Mouse (Mus musculus) spleen, embryonic (tissue): ENCODE measurements around the gene Csf2rb.
"Not testable (repeated sequence)": the region's sequence is repeated elsewhere in the genome, so short reads cannot be mapped to it uniquely, and the experiment has no call there.

Experiments used
- CTCF ChIA-PET: fragments of 350-600 bp; sonication (Branson Sonifier 250); formaldehyde crosslinking; loops from one replicate; lab custom pipeline; 2022; lab: Charles Lee

Csf2rb gene

DNA sequence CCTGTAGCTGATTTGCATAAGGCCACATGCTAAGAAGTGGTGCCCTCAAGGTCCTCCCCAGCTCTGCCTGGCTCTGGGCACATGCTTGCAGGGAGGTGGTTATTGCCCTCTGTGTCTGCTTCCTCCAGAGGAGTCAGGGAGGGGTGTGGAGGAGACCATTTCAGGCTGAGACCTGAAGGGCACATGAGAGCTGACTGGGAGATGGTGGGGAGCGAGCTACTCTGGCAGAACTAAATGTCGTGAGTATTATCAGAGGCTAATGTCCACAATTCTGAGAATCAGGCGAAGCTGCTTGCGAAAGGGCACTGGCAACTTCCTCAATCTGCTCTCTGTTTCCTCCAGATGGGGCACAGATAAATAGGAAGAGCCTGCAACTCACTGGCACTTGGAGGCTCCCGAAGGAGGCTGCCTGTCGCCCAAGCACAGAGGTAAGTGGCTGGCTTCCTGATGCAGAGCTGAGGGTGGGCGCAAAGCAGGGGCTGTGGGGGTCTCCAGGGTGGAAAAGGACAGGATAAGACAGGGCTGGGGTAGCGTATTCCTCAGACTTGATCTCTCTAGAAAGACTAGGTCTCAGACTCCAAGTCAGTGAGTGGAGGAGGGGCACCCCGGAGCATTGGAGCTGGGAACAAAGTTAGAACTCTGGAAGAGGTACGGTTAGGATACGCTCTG is at the start of gene Csf2rb:
Csf2rb (plus strand) TSS at position 82 of the 669 bp plus-strand sequence.
- CTCF ChIA-PET: interaction anchor here (0.7 kb wide), 1 partner anchor 11 kb away, joined by 3 read pairs; no protein-coding TSS in a partner anchor

DNA sequence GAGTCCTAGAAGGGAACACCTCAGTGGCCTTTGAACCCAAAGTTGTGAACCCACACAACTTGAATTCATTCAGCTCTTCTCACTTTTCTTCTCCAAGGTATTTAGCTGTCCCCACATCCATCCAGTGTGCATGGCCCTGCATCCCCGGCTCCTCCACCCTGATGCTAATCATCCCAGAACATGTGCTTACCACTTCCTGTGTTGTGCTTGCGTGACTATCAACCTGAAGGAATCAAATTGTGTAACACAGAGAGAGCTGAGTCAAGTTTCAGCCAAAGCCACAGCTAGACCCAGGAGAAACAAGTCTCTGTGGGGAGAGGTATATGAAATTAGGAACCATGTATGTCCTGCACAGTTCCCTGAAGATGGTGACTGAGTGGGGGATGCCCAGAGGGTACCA is 47.2 kb upstream of the Csf2rb start:
- CTCF ChIA-PET: no interaction called here

DNA sequence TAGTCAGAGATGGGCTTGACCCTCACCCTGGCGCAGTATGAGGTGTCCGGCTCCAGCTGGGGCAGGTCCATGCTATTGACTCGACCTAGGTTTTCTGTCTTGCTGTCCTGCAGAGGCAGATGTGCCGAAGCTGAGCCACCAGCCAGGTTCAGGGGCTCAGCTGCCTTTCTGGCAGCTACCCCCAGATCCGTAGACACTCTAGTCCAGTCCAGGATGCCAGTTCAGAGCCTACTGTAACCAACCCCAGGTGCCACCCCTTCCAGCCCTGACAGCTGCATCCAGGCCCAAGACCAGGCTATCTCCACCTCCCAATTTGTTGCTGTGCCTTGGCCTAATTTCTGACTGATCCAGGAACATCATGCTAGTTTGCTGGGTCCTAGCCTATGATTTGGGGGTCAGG is 37.6 kb upstream of the Csf2rb start:
- CTCF ChIA-PET: interaction anchor here (0.9 kb wide), 1 partner anchor 22 kb away, joined by 3 read pairs; no protein-coding TSS in a partner anchor

- CTCF ChIA-PET: not testable (repeated sequence)
These were observed 35.8 kb upstream of the Csf2rb start for GRCm38 (mm10) chr15:78289775-78290174.

GRCm38 (mm10) chr15:78293228-78293627 is 32.3 kb upstream of the Csf2rb start:
- CTCF ChIA-PET: not testable (repeated sequence)

DNA sequence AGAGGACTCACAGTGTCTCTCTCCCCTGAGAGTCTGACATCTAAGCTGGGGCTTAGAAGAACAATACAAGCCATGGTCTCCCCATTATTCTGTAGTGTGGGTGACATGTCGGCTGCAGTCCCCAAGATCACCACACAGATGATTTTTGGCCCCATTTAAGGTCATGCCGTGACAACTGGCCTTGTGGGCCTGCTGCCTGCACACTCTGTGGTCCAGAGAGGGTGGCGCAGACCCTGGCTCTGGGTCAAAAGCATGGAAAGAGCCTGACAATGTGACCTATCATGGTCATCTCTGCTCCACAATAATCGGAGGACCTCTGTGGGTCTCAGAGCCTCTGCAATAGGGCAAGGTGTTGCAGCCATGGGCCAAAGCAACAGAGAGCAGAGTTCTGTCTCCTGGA is 31.8 kb upstream of the Csf2rb start:
- CTCF ChIA-PET: no interaction called here

GRCm38 (mm10) chr15:78298558-78298957 is 27.0 kb upstream of the Csf2rb start:
- CTCF ChIA-PET: no interaction called here

- CTCF ChIA-PET: no interaction called here
These were observed 25.9 kb upstream of the Csf2rb start for GRCm38 (mm10) chr15:78299641-78300040.

DNA sequence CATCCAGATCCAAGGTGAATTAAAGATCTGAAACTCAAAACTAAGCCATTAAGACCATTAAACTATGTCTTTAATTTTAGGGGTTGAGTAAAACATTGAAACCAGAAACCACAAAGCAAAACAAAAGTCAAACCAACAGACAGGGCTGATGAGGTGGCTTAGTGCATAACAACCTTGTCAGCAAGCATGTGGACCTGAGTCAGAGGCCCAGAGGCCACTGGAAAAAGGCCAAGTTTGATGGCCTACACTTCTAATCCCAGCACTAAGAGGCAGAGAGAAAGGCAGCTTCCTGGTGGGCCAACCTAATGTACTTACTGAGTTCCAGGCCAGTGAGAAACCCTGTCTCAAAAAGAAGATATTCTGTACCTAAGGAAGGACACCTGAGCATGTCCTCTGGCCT is 24.8 kb upstream of the Csf2rb start:
- CTCF ChIA-PET: no interaction called here

DNA sequence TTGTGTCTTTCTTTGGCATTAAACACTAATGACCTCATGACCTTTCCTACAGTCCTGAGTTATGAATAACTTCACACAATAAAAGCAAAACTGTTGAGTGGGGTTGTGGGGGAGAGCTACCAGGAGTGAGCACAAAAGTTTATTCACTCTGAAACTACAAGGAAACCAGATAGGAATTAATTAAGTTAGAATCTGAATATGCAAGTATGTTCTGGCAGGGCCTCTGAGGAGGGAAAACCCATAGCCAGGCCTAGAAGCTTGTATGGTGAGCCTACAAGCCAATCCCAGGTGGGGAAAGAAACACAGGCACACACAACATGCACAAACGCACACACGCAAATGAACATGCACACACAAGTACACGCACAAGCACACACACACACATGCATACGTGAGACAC is 22.8 kb upstream of the Csf2rb start:
- CTCF ChIA-PET: no interaction called here

GRCm38 (mm10) chr15:78303665-78304233 is 21.8 kb upstream of the Csf2rb start:
- CTCF ChIA-PET: no interaction called here

- CTCF ChIA-PET: interaction anchor here (0.8 kb wide), 1 partner anchor 30 kb away, joined by 17 read pairs; no protein-coding TSS in a partner anchor
These were observed 20.1 kb upstream of the Csf2rb start, which contains the start of gene Csf2rb2 for GRCm38 (mm10) chr15:78305341-78305933. Csf2rb2 (minus strand) TSS chr15:78305721.

DNA sequence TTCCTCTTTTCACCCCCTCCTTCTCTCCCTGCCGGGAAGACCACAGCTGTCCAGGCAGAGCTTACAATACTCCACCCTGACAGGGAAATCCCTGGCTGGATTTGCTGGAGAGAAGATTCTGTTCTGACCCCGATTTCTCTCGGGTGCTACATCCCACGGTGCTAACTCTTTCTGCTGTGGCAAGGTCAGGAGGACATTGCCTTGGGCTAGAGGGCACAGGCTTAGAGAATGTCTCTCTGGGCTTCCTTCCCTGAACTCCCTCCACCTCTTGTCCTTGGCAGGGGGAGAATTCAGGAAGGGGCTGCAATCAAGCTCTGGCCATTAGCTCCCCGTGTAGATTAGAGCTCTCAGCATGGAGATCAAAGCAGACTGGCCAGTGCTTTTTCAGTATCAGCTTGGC is 15.7 kb upstream of the Csf2rb start:
- CTCF ChIA-PET: interaction anchor here (1.1 kb wide), 1 partner anchor 22 kb away, joined by 3 read pairs; no protein-coding TSS in a partner anchor

GRCm38 (mm10) chr15:78310971-78311370 is 14.6 kb upstream of the Csf2rb start:
- CTCF ChIA-PET: no interaction called here

GRCm38 (mm10) chr15:78312421-78313233 is 12.9 kb upstream of the Csf2rb start:
- CTCF ChIA-PET: not testable (repeated sequence)

GRCm38 (mm10) chr15:78313659-78314058 is 11.9 kb upstream of the Csf2rb start:
- CTCF ChIA-PET: not testable (repeated sequence)

DNA sequence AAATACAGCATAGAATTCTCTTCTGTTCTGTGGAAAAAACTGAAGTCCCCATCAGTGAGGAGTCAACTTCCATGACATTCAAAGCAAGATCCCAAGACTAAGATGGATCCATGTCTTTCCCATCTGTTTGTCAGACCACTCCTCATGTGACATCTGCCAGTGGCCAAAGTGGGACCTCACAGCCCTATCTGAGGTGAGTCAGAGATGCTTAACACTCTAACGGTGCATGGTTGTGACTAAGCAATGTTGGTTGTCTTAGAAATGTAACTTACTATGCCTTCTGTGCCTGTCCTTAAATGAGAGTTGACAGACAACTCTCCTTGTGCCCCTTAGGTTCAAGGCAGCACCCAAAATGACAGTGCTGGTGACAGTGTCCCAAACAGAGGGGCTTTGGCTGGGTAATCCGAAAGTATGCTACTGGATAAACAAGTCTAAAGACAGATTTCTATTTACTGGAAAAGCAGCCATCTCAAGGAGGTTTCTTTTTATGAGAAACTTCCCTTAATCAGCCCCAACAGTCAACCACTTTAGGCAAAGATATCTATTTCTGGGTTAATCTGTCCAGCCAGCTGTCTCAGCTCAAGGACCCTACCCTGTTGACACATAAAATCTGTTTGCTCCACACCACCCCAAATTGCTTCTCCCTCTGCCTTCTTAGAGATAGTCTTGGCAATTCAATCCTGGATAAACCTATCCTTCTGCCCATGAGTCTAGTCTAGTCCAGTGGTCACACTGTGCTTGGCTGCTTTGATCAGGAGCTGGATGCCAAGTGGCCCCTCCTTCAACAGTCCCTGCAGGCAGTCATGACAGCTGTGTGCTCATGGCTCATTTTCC is 7.0 kb upstream of the Csf2rb start:
- CTCF ChIA-PET: not testable (repeated sequence)

GRCm38 (mm10) chr15:78320825-78321496 is 4.6 kb upstream of the Csf2rb start:
- CTCF ChIA-PET: no interaction called here

DNA sequence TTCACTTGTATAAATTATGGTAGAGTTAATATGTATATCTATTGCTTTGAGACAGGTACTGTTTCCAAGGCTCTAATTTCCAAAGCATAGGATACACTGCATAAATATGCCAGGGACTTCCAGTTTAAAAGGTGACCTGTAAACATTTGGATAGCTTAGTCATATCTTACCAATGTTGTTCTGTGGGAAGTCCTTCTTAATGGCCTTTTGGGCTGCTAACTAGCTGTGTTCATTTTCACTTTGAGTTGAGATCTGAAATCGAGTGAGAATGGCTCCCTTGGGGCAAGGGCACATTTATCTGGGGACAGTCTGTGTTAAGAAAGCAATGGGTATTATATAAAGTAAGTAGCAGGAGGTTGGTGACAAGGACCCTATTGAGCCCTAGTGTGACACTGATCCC is 2.2 kb upstream of the Csf2rb start:
- CTCF ChIA-PET: no interaction called here

DNA sequence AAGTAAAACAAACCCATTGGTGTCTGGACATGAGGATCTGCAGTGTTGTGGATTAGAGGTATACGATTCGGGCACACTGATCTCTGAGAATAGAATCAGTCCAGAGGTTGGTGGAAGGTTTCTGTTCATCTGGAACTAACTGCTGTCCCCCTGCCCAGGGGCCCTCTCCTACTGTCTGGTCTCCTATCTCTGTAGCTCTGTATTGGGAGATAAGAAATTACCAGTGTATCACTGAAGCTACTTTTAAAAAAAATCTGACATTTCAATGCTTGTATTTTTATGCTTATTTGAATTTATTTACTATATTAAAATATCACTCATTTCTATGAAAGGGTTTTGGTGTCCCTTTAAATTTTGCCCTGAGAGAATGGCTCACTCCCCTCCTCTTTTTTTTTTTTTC is 1.3 kb upstream of the Csf2rb start:
- CTCF ChIA-PET: interaction anchor here (0.7 kb wide), 1 partner anchor 98 kb away, joined by 3 read pairs; no protein-coding TSS in a partner anchor
